Mouse (Mus musculus) megakaryocyte, embryonic 14.5 days (primary cell): Measurements from ENCODE around the gene Schip1.

ENCODE experiments used
- FLI1 ChIP-seq: IDR thresholded peaks from 2 replicates; pipeline ENCODE4 v1.6.1; 2012; ENCODE audit warnings: low read length, inconsistent platforms, mixed read lengths
- GATA1 ChIP-seq: IDR thresholded peaks from 3 replicates; pipeline ENCODE4 v1.6.1; 2012; ENCODE audit warnings: mixed read lengths, low read length, inconsistent platforms, borderline replicate concordance

- no peak for TF ChIP-seq GATA1
- no peak for TF ChIP-seq FLI1
These were observed 334.1 kb downstream of the Schip1 start for GRCm38 (mm10) chr3:68398691-68399090.
